Mouse (Mus musculus): ENCODE data around the gene 2310011J03Rik. TPM values are rescaled to one million over a fixed set of nuclear protein-coding genes. Genes with fewer than 3 reads are reported as not detected.

The 2310011J03Rik gene
- total and polyA plus RNA-seq, 2 experiments: 10.4 to 25.4 TPM

- H3K27ac ChIP-seq (replicated peaks; ENCODE audit: insufficient read depth, low read depth, low read length): no peak overlapping the region
- no peaks in the 10 kb centered on the region; the same call in 1 of the 2 replicates for H3K27me3 ChIP-seq (ENCODE audit: control insufficient read depth, insufficient read depth, low read length)
- H3K4me3 ChIP-seq (ENCODE audit: insufficient read depth, low read depth, low read length): no peak overlapping the region
- WGBS: 21% methylated on average over 9 of the region's 9 CpGs
- no peak overlapping the region for H3K9ac ChIP-seq (ENCODE audit: low read depth, low read length)
- TF ChIP-seq CTCF (IDR thresholded peaks at IDR 0.05; ENCODE audit: low read depth, low read length): no peak
- H3K4me1 ChIP-seq (ENCODE audit: control insufficient read depth, insufficient read depth, low read length): peaks cover 16% of the 10 kb centered on the region
- H3K36me3 ChIP-seq (ENCODE audit: control insufficient read depth, insufficient read depth, low read length): no peaks in the 10 kb centered on the region
- no peak for DNase-seq (ENCODE audit: extremely low read depth, low read depth, low spot score)
- no peaks in the 10 kb centered on the region for H3K79me2 ChIP-seq (ENCODE audit: control insufficient read depth, insufficient read depth, low read length)
Observed at GRCm38 (mm10) chr10:80344131-80344661, 23.9 kb upstream of the 2310011J03Rik start.

GRCm38 (mm10) chr10:80343425-80343895 lies 23.1 kb upstream of the 2310011J03Rik start:
- WGBS: 48% methylated on average over 13 of the region's 13 CpGs
- Histone ChIP-seq H3K9ac (ENCODE audit: low read depth, low read length) (no peak overlapping the region), H3K27ac (replicated peaks; ENCODE audit: insufficient read depth, low read depth, low read length) (no peak overlapping the region), H3K4me3 (ENCODE audit: insufficient read depth, low read depth, low read length) (no peak overlapping the region), H3K27me3 (ENCODE audit: control insufficient read depth, insufficient read depth, low read length) (no peaks in the 10 kb centered on the region; the same call in 1 of the 2 replicates), H3K4me1 (ENCODE audit: control insufficient read depth, insufficient read depth, low read length) (peaks cover 16% of the 10 kb centered on the region), H3K36me3 (ENCODE audit: control insufficient read depth, insufficient read depth, low read length) (no peaks in the 10 kb centered on the region), H3K79me2 (ENCODE audit: control insufficient read depth, insufficient read depth, low read length) (no peaks in the 10 kb centered on the region)
- no peak for DNase-seq (ENCODE audit: extremely low read depth, low read depth, low spot score)
- TF ChIP-seq CTCF (IDR thresholded peaks at IDR 0.05; ENCODE audit: low read depth, low read length): no peak
- TF ChIP-seq POLR2A (IDR thresholded peaks at IDR 0.05; ENCODE audit: extremely low read depth, insufficient read depth, low read length): no peak

- no peaks in the 10 kb centered on the region for H3K79me2 ChIP-seq (ENCODE audit: control insufficient read depth, insufficient read depth, low read length)
- H3K27ac ChIP-seq (replicated peaks; ENCODE audit: insufficient read depth, low read depth, low read length): no peak overlapping the region
- peaks cover 13% of the 10 kb centered on the region for H3K4me1 ChIP-seq (ENCODE audit: control insufficient read depth, insufficient read depth, low read length)
- H3K36me3 ChIP-seq (ENCODE audit: control insufficient read depth, insufficient read depth, low read length): no peaks in the 10 kb centered on the region
- no peak for TF ChIP-seq CTCF (IDR thresholded peaks at IDR 0.05; ENCODE audit: low read depth, low read length)
- no peak for TF ChIP-seq POLR2A (IDR thresholded peaks at IDR 0.05; ENCODE audit: extremely low read depth, insufficient read depth, low read length)
- WGBS: 1% methylated on average over 31 of the region's 33 CpGs
- no peaks in the 10 kb centered on the region; the same call in 1 of the 2 replicates for H3K27me3 ChIP-seq (ENCODE audit: control insufficient read depth, insufficient read depth, low read length)
- H3K4me3 ChIP-seq (ENCODE audit: insufficient read depth, low read depth, low read length): peak overlapping the region; percentile 46; the same call in 1 of the 2 replicates
- peak overlapping the region; percentile 56 for H3K9ac ChIP-seq (ENCODE audit: low read depth, low read length)
- DNase-seq (ENCODE audit: extremely low read depth, low read depth, low spot score): peak; percentile 64
Observed at GRCm38 (mm10) chr10:80342749-80343424, 22.6 kb upstream of the 2310011J03Rik start.

GRCm38 (mm10) chr10:80342305-80342748 lies 22.0 kb upstream of the 2310011J03Rik start:
- Histone ChIP-seq H3K36me3 (ENCODE audit: control insufficient read depth, insufficient read depth, low read length) (no peaks in the 10 kb centered on the region), H3K27ac (replicated peaks; ENCODE audit: insufficient read depth, low read depth, low read length) (no peak overlapping the region), H3K79me2 (ENCODE audit: control insufficient read depth, insufficient read depth, low read length) (no peaks in the 10 kb centered on the region), H3K4me3 (ENCODE audit: insufficient read depth, low read depth, low read length) (no peak overlapping the region; the same call in 1 of the 2 replicates), H3K9ac (ENCODE audit: low read depth, low read length) (no peak overlapping the region), H3K27me3 (ENCODE audit: control insufficient read depth, insufficient read depth, low read length) (no peaks in the 10 kb centered on the region; the same call in 1 of the 2 replicates), H3K4me1 (ENCODE audit: control insufficient read depth, insufficient read depth, low read length) (peaks cover 11% of the 10 kb centered on the region)
- 9% methylated on average over 26 of the region's 26 CpGs for WGBS
- DNase-seq (ENCODE audit: extremely low read depth, low read depth, low spot score): no peak
- no peak for TF ChIP-seq POLR2A (IDR thresholded peaks at IDR 0.05; ENCODE audit: extremely low read depth, insufficient read depth, low read length)
- TF ChIP-seq CTCF (IDR thresholded peaks at IDR 0.05; ENCODE audit: low read depth, low read length): no peak

- no peak overlapping the region for H3K27ac ChIP-seq (replicated peaks; ENCODE audit: insufficient read depth, low read depth, low read length)
- H3K79me2 ChIP-seq (ENCODE audit: control insufficient read depth, insufficient read depth, low read length): no peaks in the 10 kb centered on the region
- H3K36me3 ChIP-seq (ENCODE audit: control insufficient read depth, insufficient read depth, low read length): no peaks in the 10 kb centered on the region
- 9% methylated on average over 46 of the region's 47 CpGs for WGBS
- H3K27me3 ChIP-seq (ENCODE audit: control insufficient read depth, insufficient read depth, low read length): no peaks in the 10 kb centered on the region; the same call in 1 of the 2 replicates
- peak overlapping the region; percentile 20 for H3K9ac ChIP-seq (ENCODE audit: low read depth, low read length)
- peak overlapping the region; percentile 15; the same call in 1 of the 2 replicates for H3K4me3 ChIP-seq (ENCODE audit: insufficient read depth, low read depth, low read length)
- H3K4me1 ChIP-seq (ENCODE audit: control insufficient read depth, insufficient read depth, low read length): peaks cover 11% of the 10 kb centered on the region
- TF ChIP-seq CTCF (IDR thresholded peaks at IDR 0.05; ENCODE audit: low read depth, low read length) (peak; percentile 11; the same call in 1 of the 2 replicates), POLR2A (IDR thresholded peaks at IDR 0.05; ENCODE audit: extremely low read depth, insufficient read depth, low read length) (no peak)
- DNase-seq (ENCODE audit: extremely low read depth, low read depth, low spot score): peak; percentile 80
Observed at GRCm38 (mm10) chr10:80341491-80342304, 21.4 kb upstream of the 2310011J03Rik start.

All from liver, adult 2 months (tissue).